Comparison of ENCODE assay signal across 8 mouse cellular contexts in genomic region chr4:130246132-130246531, GRCm38 (mm10). TPM values are rescaled to one million over a fixed set of nuclear protein-coding genes. Genes with fewer than 3 reads are reported as not detected.
DNase-seq lines count a peak whose midpoint lies in the region; ATAC-seq and TF ChIP-seq lines count a peak whose summit lies in the region.
"Had no signal": no experiment of that assay in that cellular context is flagged by ENCODE, and none has a peak within 500 bp of the region (broad histone marks: within the 10 kb centered on the region; RNA-seq: fewer than 3 reads in every experiment).

No protein-coding gene starts in this region.

- TF ChIP-seq CTCF in E14TG2a.4 (conservative IDR thresholded peaks at IDR 0.05; ENCODE audit: low read length) = peak; percentile 96

- H3K27me3 ChIP-seq in E14TG2a.4 (ENCODE audit: insufficient read depth, low read length) = peaks cover 3% of the 10 kb centered on the region; the same call in 1 of the 2 replicates
- H3K27me3 ChIP-seq: lung, embryonic 15.5 days had no signal

- peak; percentile 79 for DNase-seq in WW6 (ENCODE audit: low read depth, low spot score)
- DNase-seq in cerebellum, postnatal 25 days = peak; percentile 68 to 85
- peak; percentile 32 to 72 for DNase-seq in layer of hippocampus, adult 8-10 months (ENCODE audit: low spot score in 2 of 2)
- DNase-seq in lung, postnatal 25 days (ENCODE audit: low spot score) = peak; percentile 64
- DNase-seq in skeletal muscle tissue, adult 2 months (ENCODE audit: low read depth, low spot score) = peak; percentile 62

- H3K4me1 ChIP-seq in E14TG2a.4 (replicated peaks; ENCODE audit: low read depth, low read length) = peaks cover 26% of the 10 kb centered on the region
- H3K4me1 ChIP-seq: lung, embryonic 15.5 days had no signal

- H3K4me3 ChIP-seq in E14TG2a.4 (replicated peaks; ENCODE audit: low read length) = no peak overlapping the region
- H3K4me3 ChIP-seq: lung, embryonic 15.5 days had no signal

- H3K9me3 ChIP-seq in E14TG2a.4 (ENCODE audit: low read length) = no peaks in the 10 kb centered on the region
- H3K9me3 ChIP-seq: lung, embryonic 15.5 days had no signal

- no peaks in the 10 kb centered on the region for H3K36me3 ChIP-seq in E14TG2a.4 (ENCODE audit: insufficient read depth, low read length)
- H3K36me3 ChIP-seq: lung, embryonic 15.5 days had no signal

- ATAC-seq in granulocyte monocyte progenitor cell, adult 5-6 weeks (replicated peaks; ENCODE audit: poor library complexity, severe bottlenecking) = peak; percentile 66

RNA-seq across cellular contexts. Expression of gene Gm853, which starts 23.9 kb away (rescaled TPM):
- total RNA-seq in granulocyte monocyte progenitor cell, adult 5-6 weeks (2014; fragmentation: Nextera tagmentation) = not detected in 2 replicates
- total RNA-seq in granulocyte monocyte progenitor cell, adult 5-6 weeks (2017) = not detected in 2 replicates
- total RNA-seq in layer of hippocampus, adult 8-10 months (2022) = 1 to 10 TPM in 1 of 4 experiments, not detected in 3; 1.0 TPM

RNA-seq across cellular contexts. Expression of gene Serinc2, which starts 32.9 kb away (rescaled TPM):
- total RNA-seq in granulocyte monocyte progenitor cell, adult 5-6 weeks (2014; fragmentation: Nextera tagmentation) = not detected in 2 replicates
- total RNA-seq in granulocyte monocyte progenitor cell, adult 5-6 weeks (2017) = not detected in 2 replicates
- total RNA-seq in layer of hippocampus, adult 8-10 months (2022) = 10 to 100 TPM in 2 of 4 experiments, 1 to 10 TPM in 2; 8.1 to 12.4 (median 10.2) TPM

Comparison
In these comparisons a context has a peak if more than half of its experiments do, and no peak if none do; other contexts are left out.
1. RNA of gene Serinc2, which starts 32.9 kb away (total RNA-seq): 8.1 to 12.4 TPM in layer of hippocampus, adult 8-10 months; not detected in granulocyte monocyte progenitor cell, adult 5-6 weeks; every median in the first group is over 4 times any median in the second.
2. Peak in every context shown above with its lines, with median percentiles within 50 percentile points of each other: DNase-seq.